Mouse (Mus musculus) lung, postnatal 25 days (tissue): ENCODE measurements around the gene Olfr564.

Experiments used
- DNase-seq: peaks from one replicate; pipeline ENCODE4 v3.0.0; 2022; ENCODE audit warnings: low spot score

The Olfr564 gene

GRCm38 (mm10) chr7:102803180-102803579 is at the start of gene Olfr564:
Olfr564 (plus strand) TSS chr7:102803480.
- no peak for DNase-seq

GRCm38 (mm10) chr7:102759266-102759665 is 44.0 kb upstream of the Olfr564 start, which contains the start of the genes Olfr560 and Olfr78:
Olfr560 (minus strand) TSS chr7:102759366.
Olfr78 (minus strand) TSS chr7:102759471.
- no peak for DNase-seq

DNA sequence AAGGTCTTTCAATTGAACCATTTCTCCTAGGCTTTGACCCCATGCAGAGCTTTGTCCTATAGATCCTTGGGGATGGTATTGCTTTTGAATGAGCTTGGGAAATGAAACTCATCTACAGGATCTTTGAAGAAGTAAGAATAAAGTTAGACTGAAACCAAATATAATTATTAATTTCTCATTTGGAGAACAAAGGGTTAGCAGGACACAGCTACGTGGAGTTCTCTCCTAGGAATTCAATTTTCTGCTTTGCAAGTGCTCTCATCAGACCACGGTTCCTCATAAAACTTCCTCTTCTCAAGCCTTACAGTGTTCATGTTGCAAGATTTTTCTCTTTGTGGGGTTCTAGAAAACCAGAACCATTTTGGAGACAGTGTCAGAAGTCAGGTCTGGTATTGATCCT is 32.4 kb upstream of the Olfr564 start, which contains the start of gene Olfr561:
TSS of gene Olfr561 (plus strand) at position 301 of the 400 bp plus-strand sequence.
- DNase-seq = no peak
